Mouse (Mus musculus) forebrain, embryonic 15.5 days (tissue): Measurements from ENCODE around the gene Dsel. TPM values are rescaled to one million over a fixed set of nuclear protein-coding genes. Genes with fewer than 3 reads are reported as not detected.
A peak's percentile ranks its signal among the peaks of the same experiment; 100 is the strongest.

Experiments
- ATAC-seq: fragments of 200-750 bp; cut with Nextera tagmentation; replicated peaks from 2 replicates; pipeline ENCODE4 v1.8.0; 2017; ENCODE audit warnings: mild to moderate bottlenecking, moderate TSS enrichment, moderate library complexity
- H3K27ac ChIP-seq: fragments of 300-500 bp; sonication (generic); replicated peaks from 2 replicates; pipeline ENCODE4 v1.5.1; 2015; ENCODE audit warnings: mild to moderate bottlenecking, inconsistent platforms
- H3K27me3 ChIP-seq: fragments of 300-500 bp; sonication (generic); 2 replicates; pipeline ENCODE4 v1.6.1; 2015; ENCODE audit warnings: inconsistent platforms
- H3K36me3 ChIP-seq: fragments of 300-500 bp; sonication (generic); 2 replicates; pipeline ENCODE4 v1.6.1; 2015; ENCODE audit warnings: mild to moderate bottlenecking, inconsistent platforms
- H3K4me1 ChIP-seq: fragments of 300-500 bp; sonication (generic); 2 replicates; pipeline ENCODE4 v1.6.1; 2015; ENCODE audit warnings: inconsistent platforms
- H3K4me2 ChIP-seq: fragments of 300-500 bp; sonication (generic); replicated peaks from 2 replicates; pipeline ENCODE4 v1.6.1; 2015; ENCODE audit warnings: mild to moderate bottlenecking, inconsistent platforms
- H3K4me3 ChIP-seq: fragments of 300-500 bp; sonication (generic); 2 replicates; pipeline ENCODE4 v1.5.1; 2015; ENCODE audit warnings: mild to moderate bottlenecking, inconsistent platforms
- H3K9ac ChIP-seq: fragments of 300-500 bp; sonication (generic); replicated peaks from 2 replicates; pipeline ENCODE4 v1.6.1; 2015; ENCODE audit warnings: mild to moderate bottlenecking, inconsistent platforms
- H3K9me3 ChIP-seq: fragments of 300-500 bp; sonication (generic); 2 replicates; pipeline ENCODE4 v1.6.1; 2016; ENCODE audit warnings: inconsistent platforms
- WGBS: fragments of 180-500 bp; shearing (Covaris S2); methylation state at CpG from one replicate; pipeline ENCODE4 v1.1.7; 2015; ENCODE audit warnings: mixed read lengths; 5-methylcytosine and 5-hydroxymethylcytosine counted together
- polyA plus RNA-seq: library from polyadenylated mRNA; unstranded; fragments of >200 nt; fragmentation: Nextera tagmentation; extraction: Ambion mirVana; gene quantifications from 2 replicates; pipeline ENCODE4 v1.2.1, GENCODE M21; 2015

The Dsel gene
- polyA plus RNA-seq: 9.2 and 10.6 TPM in 2 replicates

GRCm38 (mm10) chr1:111864779-111865165 lies at the start of gene Dsel:
Gene Dsel (minus strand): TSS chr1:111864918.
- Histone ChIP-seq H3K4me3 (peak within 1 kb of the TSS; percentile 59), H3K9ac (peak within 1 kb of the TSS; percentile 70), H3K36me3 (no peaks in the 10 kb centered on the region), H3K27me3 (no peaks in the 10 kb centered on the region), H3K4me1 (peaks cover 15% of the 10 kb centered on the region; the same call in 1 of the 2 replicates), H3K9me3 (no peaks in the 10 kb centered on the region), H3K27ac (peak within 1 kb of the TSS; percentile 94), H3K4me2 (peak within 1 kb of the TSS; percentile 65)
- under 1% methylated on average over 33 of the region's 33 CpGs for WGBS
- peak; percentile 97 for ATAC-seq

GRCm38 (mm10) chr1:111911424-111911823 lies 46.7 kb upstream of the Dsel start:
- WGBS: 6% methylated on average over 1 of the region's 1 CpGs
- Histone ChIP-seq H3K27ac (no peak overlapping the region), H3K4me3 (no peak overlapping the region)

GRCm38 (mm10) chr1:111883336-111883735 lies 18.6 kb upstream of the Dsel start:
- Histone ChIP-seq H3K9me3 (no peaks in the 10 kb centered on the region), H3K9ac (no peak overlapping the region), H3K4me3 (no peak overlapping the region), H3K4me2 (no peak overlapping the region), H3K36me3 (no peaks in the 10 kb centered on the region), H3K27ac (no peak overlapping the region), H3K4me1 (no peaks in the 10 kb centered on the region), H3K27me3 (no peaks in the 10 kb centered on the region)
- no peak for ATAC-seq
- 76% methylated on average over 3 of the region's 3 CpGs for WGBS

More at GRCm38 (mm10) chr1:111911424-111911823, 46.7 kb upstream of the Dsel start:
- ATAC-seq: no peak
- Histone ChIP-seq H3K4me1 (no peaks in the 10 kb centered on the region), H3K36me3 (no peaks in the 10 kb centered on the region), H3K9me3 (no peaks in the 10 kb centered on the region), H3K9ac (no peak overlapping the region), H3K4me2 (no peak overlapping the region), H3K27me3 (no peaks in the 10 kb centered on the region)

GRCm38 (mm10) chr1:111875784-111876183 lies 11.1 kb upstream of the Dsel start:
- Histone ChIP-seq H3K4me3 (no peak overlapping the region), H3K27me3 (no peaks in the 10 kb centered on the region), H3K9me3 (no peaks in the 10 kb centered on the region), H3K9ac (no peak overlapping the region), H3K4me1 (no peaks in the 10 kb centered on the region), H3K36me3 (no peaks in the 10 kb centered on the region), H3K4me2 (no peak overlapping the region), H3K27ac (no peak overlapping the region)
- ATAC-seq: no peak

GRCm38 (mm10) chr1:111873196-111873595 lies 8.5 kb upstream of the Dsel start:
- no peak for ATAC-seq
- H3K4me3 ChIP-seq: no peak overlapping the region
- no peak overlapping the region for H3K4me2 ChIP-seq
- H3K4me1 ChIP-seq: no peaks in the 10 kb centered on the region
- H3K36me3 ChIP-seq: no peaks in the 10 kb centered on the region
- no peaks in the 10 kb centered on the region; the same call in 1 of the 2 replicates for H3K27me3 ChIP-seq
- H3K9ac ChIP-seq: no peak overlapping the region
- H3K9me3 ChIP-seq: no peaks in the 10 kb centered on the region
- no peak overlapping the region for H3K27ac ChIP-seq

GRCm38 (mm10) chr1:111865467-111865866 lies 749 bp upstream of the Dsel start:
- 61% methylated on average over 2 of the region's 2 CpGs for WGBS
- no peak for ATAC-seq
- Histone ChIP-seq H3K4me2 (no peak overlapping the region), H3K4me3 (peak overlapping the region; percentile 59), H3K9me3 (no peaks in the 10 kb centered on the region), H3K27ac (no peak overlapping the region), H3K4me1 (peaks cover 15% of the 10 kb centered on the region; the same call in 1 of the 2 replicates), H3K36me3 (no peaks in the 10 kb centered on the region), H3K9ac (no peak overlapping the region), H3K27me3 (no peaks in the 10 kb centered on the region; the same call in 1 of the 2 replicates)

GRCm38 (mm10) chr1:111864063-111864778 lies 497 bp downstream of the Dsel start:
- H3K4me1 ChIP-seq: peaks cover 19% of the 10 kb centered on the region; the same call in 1 of the 2 replicates
- H3K36me3 ChIP-seq: no peaks in the 10 kb centered on the region
- H3K4me3 ChIP-seq: peak overlapping the region; percentile 59
- H3K27ac ChIP-seq: peak overlapping the region; percentile 94
- H3K4me2 ChIP-seq: peak overlapping the region; percentile 65
- WGBS: under 1% methylated on average over 41 of the region's 41 CpGs
- ATAC-seq: peak; percentile 92
- peak overlapping the region; percentile 70 for H3K9ac ChIP-seq
- H3K27me3 ChIP-seq: no peaks in the 10 kb centered on the region
- H3K9me3 ChIP-seq: no peaks in the 10 kb centered on the region

- Histone ChIP-seq H3K4me3 (no peak overlapping the region), H3K9ac (no peak overlapping the region), H3K4me1 (peaks cover 14% of the 10 kb centered on the region; the same call in 1 of the 2 replicates), H3K27ac (0 out of 2 replicates have a peak overlapping the region, but pooled peaks have one; percentile 11), H3K36me3 (no peaks in the 10 kb centered on the region), H3K4me2 (no peak overlapping the region), H3K9me3 (no peaks in the 10 kb centered on the region), H3K27me3 (no peaks in the 10 kb centered on the region)
- 61% methylated on average over 1 of the region's 1 CpGs for WGBS
- peak; percentile 51; the same call in 1 of the 2 replicates for ATAC-seq
Observed at GRCm38 (mm10) chr1:111857852-111858251, 6.9 kb downstream of the Dsel start.

GRCm38 (mm10) chr1:111852439-111852838 lies 12.3 kb downstream of the Dsel start:
- Histone ChIP-seq H3K4me3 (no peak overlapping the region), H3K9me3 (no peaks in the 10 kb centered on the region), H3K4me2 (no peak overlapping the region), H3K36me3 (no peaks in the 10 kb centered on the region), H3K27me3 (no peaks in the 10 kb centered on the region), H3K4me1 (no peaks in the 10 kb centered on the region), H3K9ac (no peak overlapping the region), H3K27ac (no peak overlapping the region)
- no peak for ATAC-seq
- WGBS: 94% methylated on average over 8 of the region's 8 CpGs

- no peaks in the 10 kb centered on the region for H3K9me3 ChIP-seq
- H3K36me3 ChIP-seq: no peaks in the 10 kb centered on the region
- H3K27ac ChIP-seq: no peak overlapping the region
- peak; percentile 89 for ATAC-seq
- H3K4me3 ChIP-seq: no peak overlapping the region
- H3K9ac ChIP-seq: no peak overlapping the region
- no peaks in the 10 kb centered on the region for H3K27me3 ChIP-seq
- no peak overlapping the region for H3K4me2 ChIP-seq
- WGBS: 63% methylated on average over 2 of the region's 2 CpGs
- H3K4me1 ChIP-seq: no peaks in the 10 kb centered on the region
Observed at GRCm38 (mm10) chr1:111833583-111834225, 31.0 kb downstream of the Dsel start.
